Mouse (Mus musculus): ENCODE measurements around the gene Foxs1. TPM values are rescaled to one million over a fixed set of nuclear protein-coding genes. Genes with fewer than 3 reads are reported as not detected.

The Foxs1 gene
- total RNA-seq, 4 experiments from 2014 or later, result 0.24 to 0.94 (median 0.51) TPM

- DNase-seq (ENCODE audit: low spot score in 2 of 2), result no peak
Observed at GRCm38 (mm10) chr2:152928219-152928987, 4.6 kb downstream of the Foxs1 start.

GRCm38 (mm10) chr2:152927371-152927770 lies 5.6 kb downstream of the Foxs1 start:
- no peak for DNase-seq (ENCODE audit: low spot score in 2 of 2)

DNA sequence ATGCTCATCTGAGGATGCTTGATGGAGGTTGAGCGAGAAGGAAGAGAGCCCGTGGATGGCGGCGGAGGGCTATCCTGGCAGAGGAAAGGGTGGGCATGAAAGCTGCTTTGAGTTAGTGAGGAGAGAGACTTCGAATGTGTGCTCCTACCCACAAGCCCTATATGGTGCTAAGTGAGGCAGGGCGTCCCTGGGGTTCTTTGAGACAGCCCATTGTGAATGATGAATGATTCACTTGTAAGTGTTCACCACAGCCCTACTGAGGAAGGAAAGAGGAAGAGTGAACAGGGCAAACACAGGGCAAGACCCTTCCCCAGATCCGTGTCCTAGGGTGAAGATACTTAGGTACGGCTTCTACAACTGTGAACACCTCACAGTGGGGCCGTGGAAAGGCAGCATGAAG lies 6.1 kb downstream of the Foxs1 start:
- no peak for DNase-seq (ENCODE audit: low spot score in 2 of 2)

DNA sequence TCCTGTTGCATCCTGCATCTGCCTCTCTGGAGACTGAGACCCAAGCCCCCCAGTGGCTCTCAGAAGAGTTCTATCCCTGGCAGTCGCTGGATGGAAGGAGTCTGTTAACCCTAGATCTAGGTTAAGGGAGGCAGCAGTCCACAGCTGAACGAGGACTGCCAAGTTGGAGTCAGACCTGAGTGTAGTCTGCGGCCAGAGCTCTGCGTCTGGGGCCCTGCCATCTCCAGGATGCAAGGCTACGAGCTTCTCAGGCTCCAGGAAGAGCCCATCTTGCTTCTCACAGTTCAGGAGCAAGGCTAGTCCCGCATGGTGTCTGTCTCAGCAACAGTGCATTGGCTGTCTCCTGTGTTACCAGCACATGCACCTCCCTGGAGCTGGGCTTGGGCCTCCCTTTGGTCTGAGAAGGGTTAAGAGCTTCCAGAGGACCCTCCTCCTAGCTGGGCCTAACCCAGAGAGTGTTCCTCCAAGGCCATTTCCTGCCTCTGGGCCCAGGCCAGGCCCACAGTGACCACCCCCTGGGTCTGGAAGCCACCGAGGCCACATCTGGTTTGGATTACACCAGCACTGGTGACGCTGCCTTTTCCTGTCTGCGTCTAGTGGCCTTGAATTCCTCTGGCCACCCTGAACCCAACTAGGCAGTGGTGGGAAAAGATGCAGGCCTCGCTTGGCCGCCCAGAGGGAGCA lies 7.7 kb downstream of the Foxs1 start:
- peak; percentile 68 to 79 for DNase-seq (ENCODE audit: low spot score in 2 of 2)

- DNase-seq (ENCODE audit: low spot score in 2 of 2), result no peak
Observed at GRCm38 (mm10) chr2:152924543-152924942, 8.5 kb downstream of the Foxs1 start.

DNA sequence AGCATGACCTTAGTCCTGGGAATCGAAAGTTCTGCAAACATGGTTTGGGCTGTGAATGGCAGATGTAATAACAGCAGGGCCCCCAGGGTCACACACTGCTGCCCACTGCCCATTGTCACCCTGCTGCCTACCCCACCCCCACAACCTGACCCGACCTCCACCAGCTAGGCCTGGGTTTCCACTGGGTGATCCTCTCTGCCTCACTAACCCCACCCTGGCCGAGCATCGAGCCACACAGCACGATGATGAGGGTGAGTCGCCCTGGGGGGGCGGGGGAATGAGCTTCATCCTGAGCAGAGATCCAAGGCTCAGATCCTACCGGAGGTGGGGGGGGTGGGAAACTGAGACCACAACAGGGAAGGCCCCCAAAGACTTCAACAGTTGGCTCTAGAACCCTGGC lies 8.9 kb downstream of the Foxs1 start:
- DNase-seq (ENCODE audit: low spot score in 2 of 2), result no peak

DNA sequence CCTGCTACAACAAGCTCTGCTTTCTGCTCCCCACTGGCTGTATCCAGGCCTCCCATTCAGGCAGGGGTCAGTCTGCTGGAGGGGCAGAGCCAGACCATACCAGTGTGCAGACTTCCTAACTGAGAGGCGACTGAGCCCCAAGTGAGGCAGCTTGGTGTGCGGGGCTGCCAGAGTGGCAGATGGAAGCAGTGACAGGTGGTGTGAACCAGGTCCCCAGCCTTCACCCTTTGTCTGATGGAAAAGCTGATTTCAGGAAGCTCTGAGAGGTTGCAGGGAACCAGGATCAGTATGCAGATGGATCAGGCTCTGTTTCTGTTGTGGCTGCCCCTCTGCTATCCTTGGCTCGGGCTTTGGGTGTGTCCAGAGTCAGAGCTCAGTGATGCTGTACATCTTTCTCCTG lies 9.4 kb downstream of the Foxs1 start:
- DNase-seq (ENCODE audit: low spot score in 2 of 2), result no peak

GRCm38 (mm10) chr2:152922376-152922775 lies 10.6 kb downstream of the Foxs1 start:
- no peak for DNase-seq (ENCODE audit: low spot score in 2 of 2)

- no peak for DNase-seq (ENCODE audit: low spot score in 2 of 2)
Observed at GRCm38 (mm10) chr2:152917671-152918070, 15.3 kb downstream of the Foxs1 start.

GRCm38 (mm10) chr2:152916111-152916510 lies 16.9 kb downstream of the Foxs1 start:
- DNase-seq (ENCODE audit: low spot score in 2 of 2), result no peak

DNA sequence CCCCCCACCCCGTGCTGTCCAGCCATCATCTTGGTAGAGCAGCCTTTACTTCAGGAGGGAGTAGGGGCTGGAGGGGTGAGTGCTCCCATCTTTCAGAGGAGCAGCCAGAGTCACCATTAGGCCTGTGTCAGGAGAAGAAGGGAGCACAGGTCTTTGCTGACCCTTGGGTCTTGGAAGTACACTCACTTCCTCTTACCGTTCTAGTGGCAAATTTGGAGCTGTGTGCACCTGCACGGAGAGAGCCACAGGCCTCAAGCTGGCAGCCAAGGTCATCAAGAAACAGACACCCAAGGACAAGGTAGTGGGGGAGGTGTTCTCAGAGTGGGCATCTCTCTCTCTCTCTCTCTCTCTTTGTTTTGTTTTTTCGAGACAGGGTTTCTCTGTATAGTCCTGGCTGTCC lies 17.6 kb downstream of the Foxs1 start:
- DNase-seq (ENCODE audit: low spot score in 2 of 2), result no peak

GRCm38 (mm10) chr2:152914310-152915120 lies 18.5 kb downstream of the Foxs1 start:
- DNase-seq (ENCODE audit: low spot score in 2 of 2), result peak; percentile 92 to 96

GRCm38 (mm10) chr2:152913471-152913870 lies 19.5 kb downstream of the Foxs1 start:
- peak; percentile 71 to 81 for DNase-seq (ENCODE audit: low spot score in 2 of 2)

GRCm38 (mm10) chr2:152911432-152911831 lies 21.6 kb downstream of the Foxs1 start:
- DNase-seq (ENCODE audit: low spot score in 2 of 2), result peak in 1 of 2 experiments; percentile 67

DNA sequence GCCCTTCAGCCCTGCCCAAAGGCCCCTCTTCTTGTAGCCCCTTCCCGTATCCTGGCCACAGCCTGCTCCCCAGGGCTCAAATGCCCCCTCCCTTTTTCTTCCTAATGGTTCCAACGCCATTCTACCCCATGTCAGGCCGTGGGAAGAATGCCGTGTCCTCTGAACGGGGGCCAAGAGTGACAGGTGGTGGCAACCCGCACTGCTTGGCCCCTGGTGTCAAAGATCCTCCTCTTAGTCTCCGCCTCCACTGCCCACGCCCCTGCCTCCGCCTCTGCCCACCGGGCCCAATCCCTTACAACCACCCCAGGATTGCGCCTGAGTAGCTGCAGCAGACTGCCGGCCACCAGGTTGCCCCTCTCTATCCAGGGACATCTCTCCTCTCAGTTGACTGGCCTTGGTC lies 22.0 kb downstream of the Foxs1 start, which contains the start of gene Mylk2:
Mylk2 (plus strand) TSS at position 322 of the 400 bp plus-strand sequence.
- DNase-seq (ENCODE audit: low spot score in 2 of 2), result peak; percentile 90 to 92

DNA sequence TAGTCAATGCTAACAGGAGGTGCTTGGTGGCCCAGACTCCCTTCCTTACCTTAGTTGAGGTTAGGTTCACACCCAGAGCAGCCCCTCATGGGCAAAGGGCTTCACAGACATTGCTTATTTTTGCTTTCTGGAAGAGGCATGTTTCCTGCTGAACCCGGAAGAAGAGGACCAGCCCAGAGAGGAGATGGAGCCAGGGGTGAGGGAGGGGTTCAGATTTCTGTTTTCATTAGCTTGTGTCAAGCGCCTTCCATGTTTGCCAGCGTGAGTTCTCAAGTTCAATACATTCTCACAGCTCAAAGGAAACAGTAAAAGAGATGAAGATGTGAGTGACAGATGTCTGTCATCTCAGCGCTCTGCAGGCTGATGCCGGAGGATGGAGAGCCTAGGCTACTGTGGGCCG lies 23.2 kb downstream of the Foxs1 start:
- no peak for DNase-seq (ENCODE audit: low spot score in 2 of 2)

DNA sequence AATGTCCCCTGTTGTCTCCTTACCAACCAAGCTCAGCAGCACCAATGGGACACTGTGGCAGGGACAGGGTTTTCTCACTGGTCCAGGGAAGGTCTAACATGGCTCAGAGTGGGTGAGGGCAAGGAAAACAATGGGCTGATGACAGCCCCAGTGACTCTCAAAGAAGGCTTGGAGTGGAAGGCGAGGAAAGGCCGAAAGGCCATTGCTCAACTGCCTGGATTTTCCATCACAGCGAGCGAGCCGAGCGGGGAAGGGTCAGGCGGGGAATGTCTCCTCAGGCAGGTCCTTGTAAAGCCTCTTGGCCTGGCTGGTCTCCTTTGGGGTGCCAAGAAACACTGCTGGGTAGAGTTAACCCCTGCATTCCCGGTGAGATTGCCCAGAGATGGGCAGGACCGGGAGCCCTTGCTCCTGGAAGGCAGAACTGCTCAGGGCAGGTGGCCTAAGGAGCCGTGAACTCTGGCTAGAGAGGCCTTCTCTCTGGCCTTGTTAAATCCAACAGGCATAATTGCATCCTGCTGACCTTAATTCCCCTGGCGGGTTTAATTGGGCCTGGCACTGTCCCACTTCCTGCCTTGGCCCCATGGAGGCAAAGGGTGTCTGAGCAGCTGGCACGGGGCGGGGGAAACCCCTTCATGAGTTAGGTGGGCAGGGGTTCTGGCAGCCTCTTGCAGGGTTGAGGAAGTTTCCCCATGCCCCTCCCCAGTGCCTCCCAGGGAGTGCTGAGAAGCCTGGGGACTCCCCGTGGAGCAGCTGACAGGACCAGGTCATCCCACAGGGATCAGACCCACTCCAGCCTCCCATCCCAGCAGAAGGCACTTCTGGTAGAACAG lies 25.7 kb downstream of the Foxs1 start:
- no peak for DNase-seq (ENCODE audit: low spot score in 2 of 2)

DNA sequence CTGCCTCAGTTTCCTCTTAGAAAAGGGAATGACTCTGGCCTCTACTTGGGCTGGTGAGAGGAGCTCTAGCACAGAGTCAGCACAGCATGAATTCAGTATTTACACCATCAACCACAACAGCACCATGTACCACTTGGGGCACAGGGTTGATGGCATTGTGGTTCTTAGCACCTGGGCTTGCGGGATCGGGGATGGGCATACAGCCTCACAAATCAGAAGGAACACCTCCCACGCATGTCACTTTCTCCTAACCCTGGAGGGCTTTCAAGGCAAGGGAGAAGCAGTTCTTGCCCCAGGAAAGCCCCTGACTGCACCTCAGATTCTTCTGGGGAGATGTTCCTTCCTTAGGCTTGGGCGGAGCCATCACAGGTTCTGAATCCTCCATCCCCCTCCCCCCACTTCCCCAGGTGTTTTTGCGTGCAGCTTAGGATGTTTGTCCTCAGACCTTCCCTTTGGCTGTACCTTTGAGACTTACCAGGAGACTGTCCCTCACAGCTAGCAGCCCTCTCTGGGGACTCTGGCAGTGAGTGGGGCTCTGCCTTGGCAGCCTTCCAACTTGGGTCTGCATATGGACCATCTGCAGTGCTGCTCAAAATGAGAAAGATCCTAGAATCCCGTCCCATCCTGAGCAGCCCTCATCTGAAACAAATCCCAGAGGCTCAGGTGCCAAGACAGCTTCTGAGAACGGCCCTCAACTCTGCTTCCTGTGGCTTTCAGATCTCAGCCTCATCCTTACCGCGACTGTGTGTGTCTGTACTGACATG lies 26.6 kb downstream of the Foxs1 start:
- no peak for DNase-seq (ENCODE audit: low spot score in 2 of 2)

- DNase-seq (ENCODE audit: low spot score in 2 of 2), result peak in 1 of 2 experiments; percentile 66
Observed at GRCm38 (mm10) chr2:152905036-152905829, 27.8 kb downstream of the Foxs1 start.
